Mouse (Mus musculus) E14TG2a.4 (cell line): Measurements from ENCODE around the gene Tmem42.

Source experiments
- CTCF ChIP-seq: conservative IDR thresholded peaks from 2 replicates; pipeline ENCODE4 v1.5.1; 2014; ENCODE audit warnings: low read length
- NANOG ChIP-seq: IDR thresholded peaks from 2 replicates; pipeline ENCODE4 v1.6.1; 2014; ENCODE audit warnings: borderline replicate concordance, low read length, mixed read lengths
- POU5F1 ChIP-seq: IDR thresholded peaks from 2 replicates; pipeline ENCODE4 v1.6.1; 2014; ENCODE audit warnings: low read length, borderline replicate concordance

DNA sequence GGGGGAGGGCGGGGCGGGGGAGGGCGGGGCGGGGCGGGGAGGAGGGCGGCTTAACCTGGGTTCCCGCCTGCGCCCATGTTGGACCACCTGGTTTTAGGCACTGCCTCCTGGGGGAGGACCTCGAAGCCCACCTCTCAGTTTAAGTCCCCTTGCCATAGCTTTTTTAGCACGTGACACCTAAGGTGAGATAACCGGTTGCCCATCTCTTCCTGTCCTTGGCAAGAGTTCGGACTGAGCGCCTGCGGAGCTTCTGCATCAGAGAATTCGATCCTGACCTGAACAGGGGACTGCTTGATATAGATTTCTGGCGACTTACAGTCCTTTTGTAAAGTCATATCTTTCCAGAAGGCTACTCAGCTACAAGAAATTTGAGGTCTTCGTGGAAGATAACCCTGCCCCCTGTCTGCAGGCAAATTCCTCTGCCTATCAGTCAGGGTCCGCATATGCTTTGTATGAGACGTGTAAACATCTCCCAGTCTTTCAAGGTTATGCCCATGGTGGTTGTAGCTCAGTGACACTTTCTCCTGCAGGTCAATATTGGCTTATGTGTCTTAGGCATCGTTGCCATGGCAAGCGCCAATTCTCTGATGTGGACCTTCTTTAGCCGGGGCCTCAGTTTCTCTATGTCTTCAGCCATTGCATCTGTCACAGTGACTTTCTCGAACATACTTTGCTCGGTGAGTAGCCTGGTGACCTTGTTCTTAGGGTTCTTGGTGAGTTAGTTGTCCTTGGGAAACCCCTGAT lies 682 bp downstream of the Tmem42 start:
- no peak for TF ChIP-seq CTCF
- no peak for TF ChIP-seq NANOG
- TF ChIP-seq POU5F1, result no peak
